13 mouse cellular contexts compared by ENCODE assay signal in the genomic region with DNA sequence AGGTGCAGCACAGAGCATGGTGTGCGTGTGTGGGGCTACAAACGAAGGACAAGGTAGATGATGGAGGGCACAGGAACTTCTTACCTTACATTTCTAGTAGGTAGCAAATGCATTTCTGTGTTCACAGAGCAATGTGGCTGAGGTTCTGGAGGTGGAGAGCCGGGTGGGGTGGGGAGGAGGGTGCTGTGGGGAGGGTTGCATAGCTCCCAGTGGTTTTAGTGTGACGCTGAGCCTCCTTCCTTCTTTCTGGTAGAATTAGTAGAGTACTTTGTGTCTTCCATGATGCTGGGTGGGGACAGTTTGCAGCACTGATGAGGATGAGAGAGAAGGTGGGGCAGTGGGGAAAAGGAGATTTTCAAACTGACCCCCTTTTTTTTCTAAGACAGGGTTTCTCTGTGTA.
"Had no signal": no experiment of that assay in that cellular context is flagged by ENCODE, and none has a peak within 500 bp of the region (broad histone marks: within the 10 kb centered on the region; RNA-seq: fewer than 3 reads in every experiment).

No protein-coding gene starts in this region.

- DNase-seq: kidney, adult 2 months; kidney, postnatal 36 days; liver; lung, adult 18-20 months; lung, postnatal 36 days; right cerebral cortex, adult 18-20 months; right cerebral cortex, postnatal 25 days had no signal

- H3K4me3 ChIP-seq: kidney, embryonic 15.5 days; limb, embryonic 12.5 days; midbrain, embryonic 12.5 days had no signal

- H3K27ac ChIP-seq: limb, embryonic 12.5 days; liver, embryonic 14.5 days; midbrain, embryonic 12.5 days; stomach, postnatal 0 days had no signal

- ATAC-seq: midbrain, embryonic 16.5 days had no signal
